Mouse (Mus musculus): Measurements from ENCODE around the gene Sprr2a3. TPM values are rescaled to one million over a fixed set of nuclear protein-coding genes. Genes with fewer than 3 reads are reported as not detected.
"Not testable (repeated sequence)": the region's sequence is repeated elsewhere in the genome, so short reads cannot be mapped to it uniquely, and the experiment has no call there.

Gene Sprr2a3
- 142 and 237 TPM in 2 replicates for polyA plus RNA-seq (2015; fragmentation: Nextera tagmentation; extraction: Ambion mirVana)

DNA sequence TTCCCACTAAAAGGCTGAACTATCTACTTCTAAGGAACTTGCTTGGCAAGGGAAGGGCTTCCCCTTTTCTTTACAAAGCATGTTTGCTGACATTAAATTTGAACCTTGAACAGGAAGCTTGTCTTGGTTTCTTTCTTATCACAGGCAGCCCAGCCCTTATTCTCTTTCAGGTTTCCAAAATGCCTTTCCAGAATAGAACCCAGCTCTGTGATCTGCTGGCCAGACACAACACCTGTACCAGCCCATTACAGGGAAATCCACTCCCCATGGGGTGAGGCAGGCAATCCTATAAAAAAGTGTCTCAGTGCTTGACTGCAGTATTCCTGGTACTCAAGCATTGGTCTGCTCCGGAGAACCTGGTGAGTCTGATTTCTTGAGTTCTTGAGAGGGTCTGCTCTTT, at the start of gene Sprr2a3:
Sprr2a3 (plus strand) TSS at position 317 of the 400 bp plus-strand sequence.
- H3K36me3 ChIP-seq (ENCODE audit: control insufficient read depth, insufficient read depth, low read length); H3K4me3 ChIP-seq (replicated peaks; ENCODE audit: low read length); H3K27ac ChIP-seq (ENCODE audit: low read length); H3K4me2 ChIP-seq (ENCODE audit: low read depth, low read length); H3K9ac ChIP-seq (ENCODE audit: low read length); H3K4me1 ChIP-seq (ENCODE audit: control insufficient read depth, insufficient read depth, low read length); H3K9me3 ChIP-seq (replicated peaks; ENCODE audit: control insufficient read depth, low read length); H3K27me3 ChIP-seq (ENCODE audit: control insufficient read depth, insufficient read depth, low read length): not testable (repeated sequence)
- ATAC-seq (ENCODE audit: insufficient read depth, low FRiP score): peak; percentile 64
- WGBS: 100% methylated on average over 1 of the region's 1 CpGs

DNA sequence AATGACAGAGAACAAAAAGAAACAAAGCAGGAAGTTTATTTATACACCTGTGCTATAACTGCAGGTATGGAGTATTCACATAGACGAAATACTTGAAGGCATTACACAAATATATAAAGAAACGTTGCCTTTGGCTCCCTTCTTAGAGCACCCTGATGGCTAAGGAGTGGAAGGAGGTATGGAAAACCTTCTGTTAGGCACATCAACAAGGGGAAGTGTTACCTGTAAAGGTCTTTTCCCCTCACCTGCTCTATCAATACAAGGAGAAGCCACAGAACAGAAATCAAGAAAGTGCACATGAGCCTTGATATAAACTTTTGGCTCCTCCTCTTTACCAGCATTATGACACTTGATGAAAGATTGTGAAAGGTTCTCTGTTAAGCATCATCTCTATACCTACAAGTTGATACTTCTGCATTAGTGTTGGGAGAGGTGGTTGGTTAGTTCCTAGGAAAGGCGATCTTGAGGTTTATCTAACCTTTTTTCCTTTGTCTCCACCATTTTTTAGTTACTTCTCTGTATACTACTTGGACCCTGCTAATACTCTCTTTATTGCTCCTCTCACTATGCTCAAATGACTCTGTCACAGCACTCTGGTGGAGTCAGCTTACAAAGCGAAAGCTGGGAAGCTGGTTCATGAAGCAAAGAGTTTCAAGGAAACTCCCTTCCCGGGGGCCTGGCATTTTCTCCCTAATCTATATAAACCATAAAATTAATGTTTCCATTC, 48.6 kb upstream of the Sprr2a3 start:
- H3K4me2 ChIP-seq (ENCODE audit: low read depth, low read length); H3K27me3 ChIP-seq (ENCODE audit: control insufficient read depth, insufficient read depth, low read length); H3K36me3 ChIP-seq (ENCODE audit: control insufficient read depth, insufficient read depth, low read length); H3K4me3 ChIP-seq (replicated peaks; ENCODE audit: low read length); H3K9ac ChIP-seq (ENCODE audit: low read length); H3K4me1 ChIP-seq (ENCODE audit: control insufficient read depth, insufficient read depth, low read length); H3K27ac ChIP-seq (ENCODE audit: low read length); H3K9me3 ChIP-seq (replicated peaks; ENCODE audit: control insufficient read depth, low read length): not testable (repeated sequence)
- no CpG with 5 or more reads among the region's 5 CpGs for WGBS
- peak; percentile 63; the same call in 1 of the 2 replicates for ATAC-seq (ENCODE audit: insufficient read depth, low FRiP score)

DNA sequence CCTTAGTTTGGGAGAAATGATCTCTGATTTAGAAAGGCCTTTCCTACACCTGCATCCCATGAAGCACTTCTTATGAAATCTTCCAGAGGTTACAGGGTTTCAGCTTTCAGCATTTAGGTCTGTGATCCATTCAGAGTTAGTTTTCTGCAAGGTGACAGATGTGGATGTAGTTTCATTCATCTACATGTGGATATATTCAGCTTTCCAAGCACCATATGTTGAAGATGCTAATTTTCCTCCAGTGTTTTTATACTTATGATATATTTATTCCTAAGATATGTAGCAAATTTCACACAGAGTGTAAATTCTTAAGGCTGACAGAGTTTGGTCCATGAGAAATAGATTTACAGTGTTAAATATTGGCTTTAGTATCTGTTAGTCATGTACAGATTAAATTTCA, 46.5 kb upstream of the Sprr2a3 start:
- not testable (repeated sequence) for H3K9me3 ChIP-seq (replicated peaks; ENCODE audit: control insufficient read depth, low read length); H3K27me3 ChIP-seq (ENCODE audit: control insufficient read depth, insufficient read depth, low read length); H3K36me3 ChIP-seq (ENCODE audit: control insufficient read depth, insufficient read depth, low read length); H3K4me2 ChIP-seq (ENCODE audit: low read depth, low read length); ATAC-seq (ENCODE audit: insufficient read depth, low FRiP score); H3K27ac ChIP-seq (ENCODE audit: low read length); H3K9ac ChIP-seq (ENCODE audit: low read length); H3K4me3 ChIP-seq (replicated peaks; ENCODE audit: low read length); H3K4me1 ChIP-seq (ENCODE audit: control insufficient read depth, insufficient read depth, low read length)

DNA sequence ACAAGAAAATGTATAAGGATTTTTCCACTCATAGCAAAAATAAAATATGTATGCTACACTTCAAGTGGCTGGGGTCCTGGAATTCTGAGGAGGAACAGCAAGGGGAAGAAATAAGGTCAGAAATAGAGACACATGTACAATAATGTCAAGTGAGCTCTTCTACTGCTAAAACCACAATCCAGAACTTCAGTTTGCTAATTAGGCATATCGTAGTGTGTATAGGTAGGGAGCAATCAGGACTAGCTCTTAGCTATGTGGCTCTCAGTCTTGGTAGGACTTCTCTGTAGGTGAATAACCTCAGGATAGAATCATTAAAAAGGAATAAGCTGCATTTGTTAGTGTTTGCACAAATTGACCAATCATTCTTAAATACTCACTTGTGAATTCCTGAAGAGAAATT, 46.0 kb upstream of the Sprr2a3 start:
- H3K4me2 ChIP-seq (ENCODE audit: low read depth, low read length); ATAC-seq (ENCODE audit: insufficient read depth, low FRiP score); H3K9ac ChIP-seq (ENCODE audit: low read length); H3K4me3 ChIP-seq (replicated peaks; ENCODE audit: low read length); H3K27me3 ChIP-seq (ENCODE audit: control insufficient read depth, insufficient read depth, low read length); H3K36me3 ChIP-seq (ENCODE audit: control insufficient read depth, insufficient read depth, low read length); H3K4me1 ChIP-seq (ENCODE audit: control insufficient read depth, insufficient read depth, low read length); H3K27ac ChIP-seq (ENCODE audit: low read length); H3K9me3 ChIP-seq (replicated peaks; ENCODE audit: control insufficient read depth, low read length): not testable (repeated sequence)
- WGBS: no CpG with 5 or more reads among the region's 1 CpGs

DNA sequence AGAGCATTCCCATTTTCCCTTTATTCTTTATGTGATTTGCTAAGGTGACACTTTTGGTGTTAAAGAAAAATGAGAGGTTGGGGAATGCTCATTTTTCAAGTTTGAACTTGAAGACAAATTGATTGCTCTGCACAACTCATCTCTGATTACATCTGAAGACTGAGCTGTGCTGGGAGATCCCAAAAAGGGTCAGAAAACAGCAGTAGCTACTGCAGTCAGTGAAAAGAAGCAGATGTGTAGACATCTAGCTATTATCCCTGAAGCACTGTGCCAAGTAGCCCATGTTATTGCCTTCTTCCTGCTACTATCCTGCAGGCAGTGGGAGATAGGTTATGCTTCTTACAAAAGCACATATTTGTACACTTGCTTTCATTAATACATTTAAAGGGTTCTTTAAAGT, 40.4 kb upstream of the Sprr2a3 start:
- H3K4me3 ChIP-seq (replicated peaks; ENCODE audit: low read length); H3K36me3 ChIP-seq (ENCODE audit: control insufficient read depth, insufficient read depth, low read length); H3K4me1 ChIP-seq (ENCODE audit: control insufficient read depth, insufficient read depth, low read length); H3K9me3 ChIP-seq (replicated peaks; ENCODE audit: control insufficient read depth, low read length); H3K4me2 ChIP-seq (ENCODE audit: low read depth, low read length); H3K27ac ChIP-seq (ENCODE audit: low read length); H3K27me3 ChIP-seq (ENCODE audit: control insufficient read depth, insufficient read depth, low read length); ATAC-seq (ENCODE audit: insufficient read depth, low FRiP score); H3K9ac ChIP-seq (ENCODE audit: low read length): not testable (repeated sequence)

DNA sequence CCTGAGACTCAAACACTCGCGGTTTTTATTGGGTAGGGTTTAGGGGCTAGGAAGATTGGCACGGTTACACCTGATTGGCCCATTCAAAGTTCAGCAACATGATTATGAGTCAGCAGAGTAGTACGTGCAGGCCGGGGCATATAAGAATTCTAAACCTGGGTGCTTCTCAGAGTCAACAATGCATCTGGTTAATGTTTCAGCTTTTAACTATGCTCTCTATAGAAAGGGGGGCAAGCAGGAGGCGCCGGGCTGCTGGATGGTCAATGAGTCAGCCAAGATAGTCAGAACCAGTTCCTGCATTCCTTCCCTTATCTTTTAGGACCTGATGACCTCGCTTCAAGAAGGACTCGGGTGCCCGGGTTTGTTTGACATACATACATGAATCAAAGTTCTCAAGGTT, 39.0 kb upstream of the Sprr2a3 start:
- ATAC-seq (ENCODE audit: insufficient read depth, low FRiP score): peak; percentile 82
- WGBS: no CpG with 5 or more reads among the region's 10 CpGs

DNA sequence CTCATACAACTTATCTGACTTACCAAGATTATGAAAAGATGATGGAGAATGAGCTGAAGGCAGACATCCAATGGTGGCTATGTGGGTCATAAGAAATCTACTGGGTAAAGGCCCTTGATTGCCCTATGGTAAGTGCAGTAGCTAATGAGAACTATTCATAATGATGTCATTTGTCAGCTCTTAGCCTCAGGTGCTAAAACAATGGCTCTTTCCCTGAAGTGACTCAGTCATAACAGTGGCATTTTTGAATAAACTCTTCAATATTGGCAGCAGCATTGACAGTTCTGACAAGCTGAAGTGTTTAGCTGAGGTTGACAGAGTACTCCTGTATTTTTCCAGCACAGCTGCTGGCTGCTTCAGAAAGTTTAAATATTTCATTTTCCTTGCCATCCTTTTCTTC, 36.7 kb upstream of the Sprr2a3 start:
- H3K4me3 ChIP-seq (replicated peaks; ENCODE audit: low read length); H3K27me3 ChIP-seq (ENCODE audit: control insufficient read depth, insufficient read depth, low read length); H3K27ac ChIP-seq (ENCODE audit: low read length); H3K9me3 ChIP-seq (replicated peaks; ENCODE audit: control insufficient read depth, low read length); H3K4me2 ChIP-seq (ENCODE audit: low read depth, low read length); H3K36me3 ChIP-seq (ENCODE audit: control insufficient read depth, insufficient read depth, low read length); ATAC-seq (ENCODE audit: insufficient read depth, low FRiP score); H3K4me1 ChIP-seq (ENCODE audit: control insufficient read depth, insufficient read depth, low read length); H3K9ac ChIP-seq (ENCODE audit: low read length): not testable (repeated sequence)

More for the DNA sequence above, 39.0 kb upstream of the Sprr2a3 start:
- not testable (repeated sequence) for H3K9ac ChIP-seq (ENCODE audit: low read length); H3K9me3 ChIP-seq (replicated peaks; ENCODE audit: control insufficient read depth, low read length); H3K36me3 ChIP-seq (ENCODE audit: control insufficient read depth, insufficient read depth, low read length); H3K4me1 ChIP-seq (ENCODE audit: control insufficient read depth, insufficient read depth, low read length); H3K27me3 ChIP-seq (ENCODE audit: control insufficient read depth, insufficient read depth, low read length); H3K4me3 ChIP-seq (replicated peaks; ENCODE audit: low read length); H3K4me2 ChIP-seq (ENCODE audit: low read depth, low read length); H3K27ac ChIP-seq (ENCODE audit: low read length)

DNA sequence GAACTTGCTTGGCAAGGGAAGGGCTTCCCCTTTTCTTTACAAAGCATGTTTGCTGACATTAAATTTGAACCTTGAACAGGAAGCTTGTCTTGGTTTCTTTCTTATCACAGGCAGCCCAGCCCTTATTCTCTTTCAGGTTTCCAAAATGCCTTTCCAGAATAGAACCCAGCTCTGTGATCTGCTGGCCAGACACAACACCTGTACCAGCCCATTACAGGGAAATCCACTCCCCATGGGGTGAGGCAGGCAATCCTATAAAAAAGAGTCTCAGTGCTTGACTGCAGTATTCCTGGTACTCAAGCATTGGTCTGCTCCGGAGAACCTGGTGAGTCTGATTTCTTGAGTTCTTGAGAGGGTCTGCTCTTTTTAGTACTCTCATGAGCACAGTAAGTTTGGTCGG, 34.8 kb upstream of the Sprr2a3 start:
- H3K27ac ChIP-seq (ENCODE audit: low read length); H3K36me3 ChIP-seq (ENCODE audit: control insufficient read depth, insufficient read depth, low read length); H3K9me3 ChIP-seq (replicated peaks; ENCODE audit: control insufficient read depth, low read length); H3K4me2 ChIP-seq (ENCODE audit: low read depth, low read length); H3K4me3 ChIP-seq (replicated peaks; ENCODE audit: low read length); H3K9ac ChIP-seq (ENCODE audit: low read length); H3K4me1 ChIP-seq (ENCODE audit: control insufficient read depth, insufficient read depth, low read length); H3K27me3 ChIP-seq (ENCODE audit: control insufficient read depth, insufficient read depth, low read length): not testable (repeated sequence)
- ATAC-seq (ENCODE audit: insufficient read depth, low FRiP score): peak; percentile 61; the same call in 1 of the 2 replicates
- WGBS: 91% methylated on average over 1 of the region's 2 CpGs

DNA sequence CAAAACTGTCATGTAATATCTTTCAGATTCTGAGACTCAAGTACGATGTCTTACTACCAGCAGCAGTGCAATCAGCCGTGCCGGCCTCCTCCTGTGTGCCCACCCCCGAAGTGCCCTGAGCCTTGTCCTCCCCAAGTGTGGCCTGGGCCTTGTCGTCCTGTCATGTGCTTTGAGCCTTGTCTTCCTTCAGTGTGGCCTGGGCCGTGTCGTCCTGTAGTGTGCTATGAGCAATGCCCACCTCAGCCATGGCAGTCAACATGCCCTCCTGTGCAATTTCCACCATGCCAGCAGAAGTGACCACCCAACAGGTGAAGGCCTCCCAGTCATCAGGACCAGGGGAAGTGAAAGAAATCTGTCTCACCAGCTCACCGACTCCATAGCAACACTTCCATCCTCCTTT, 31.4 kb upstream of the Sprr2a3 start:
- not testable (repeated sequence) for H3K27ac ChIP-seq (ENCODE audit: low read length); H3K4me1 ChIP-seq (ENCODE audit: control insufficient read depth, insufficient read depth, low read length); H3K36me3 ChIP-seq (ENCODE audit: control insufficient read depth, insufficient read depth, low read length); H3K27me3 ChIP-seq (ENCODE audit: control insufficient read depth, insufficient read depth, low read length); H3K9me3 ChIP-seq (replicated peaks; ENCODE audit: control insufficient read depth, low read length); H3K4me2 ChIP-seq (ENCODE audit: low read depth, low read length); H3K9ac ChIP-seq (ENCODE audit: low read length); H3K4me3 ChIP-seq (replicated peaks; ENCODE audit: low read length)
- WGBS: no CpG with 5 or more reads among the region's 8 CpGs
- ATAC-seq (ENCODE audit: insufficient read depth, low FRiP score): peak; percentile 21; the same call in 1 of the 2 replicates

DNA sequence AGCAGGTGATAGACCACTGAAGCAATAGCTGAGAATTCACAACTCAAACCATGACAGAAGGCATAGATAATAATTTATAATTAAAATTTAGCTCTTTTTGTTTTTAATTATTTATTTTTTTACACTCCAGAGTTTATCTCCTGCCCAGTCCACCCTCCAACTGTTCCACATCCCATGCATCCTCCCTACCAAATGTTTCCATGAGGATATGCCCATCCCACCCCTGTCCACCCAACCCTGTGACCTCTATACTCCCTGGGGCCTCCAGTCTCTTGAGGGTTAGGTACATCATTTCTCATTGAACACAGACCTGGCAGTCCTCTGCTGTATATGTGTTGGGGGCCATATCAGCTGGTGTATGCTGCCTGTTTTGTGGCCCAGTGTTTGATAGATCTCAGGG, 26.7 kb upstream of the Sprr2a3 start:
- not testable (repeated sequence) for H3K4me1 ChIP-seq (ENCODE audit: control insufficient read depth, insufficient read depth, low read length); H3K27me3 ChIP-seq (ENCODE audit: control insufficient read depth, insufficient read depth, low read length); H3K36me3 ChIP-seq (ENCODE audit: control insufficient read depth, insufficient read depth, low read length); ATAC-seq (ENCODE audit: insufficient read depth, low FRiP score); H3K9me3 ChIP-seq (replicated peaks; ENCODE audit: control insufficient read depth, low read length); H3K9ac ChIP-seq (ENCODE audit: low read length); H3K4me2 ChIP-seq (ENCODE audit: low read depth, low read length); H3K4me3 ChIP-seq (replicated peaks; ENCODE audit: low read length); H3K27ac ChIP-seq (ENCODE audit: low read length)

All from stomach, embryonic 16.5 days (tissue).